Mouse (Mus musculus) myocyte (in vitro differentiated cells): ENCODE measurements at regions not wholly inside any gene's neighbourhood (a gene's known extent, or its start where the extent isn't known, plus 50 kb on each side); places are given as distances from the start of the nearest gene placed in this dataset.

Experiments used
- H3K27me3 ChIP-seq: one replicate; pipeline ENCODE4 v1.6.1; 2011; ENCODE audit not compliant: control insufficient read depth, insufficient read depth, insufficient read length
- H3K36me3 ChIP-seq: one replicate; pipeline ENCODE4 v1.6.1; 2011; ENCODE audit not compliant: control insufficient read depth, insufficient read depth
- H3K4me2 ChIP-seq: one replicate; pipeline ENCODE4 v1.6.1; 2011; ENCODE audit warnings: low read depth, control low read depth
- H3K4me3 ChIP-seq: one replicate; pipeline ENCODE4 v1.5.1; 2011; ENCODE audit warnings: mild to moderate bottlenecking, control low read depth, moderate library complexity
- H3K79me2 ChIP-seq: one replicate; pipeline ENCODE4 v1.6.1; 2011; ENCODE audit not compliant: control insufficient read depth, insufficient read depth
- H3ac ChIP-seq: one replicate; pipeline ENCODE4 v1.6.1; 2011; ENCODE audit not compliant: control insufficient read depth, insufficient read length
- CEBPB ChIP-seq: IDR thresholded peaks from 2 replicates; pipeline ENCODE4 v1.6.1; 2011; ENCODE audit warnings: mild to moderate bottlenecking, moderate library complexity; ENCODE audit not compliant: poor library complexity, insufficient read depth, severe bottlenecking
- E2F4 ChIP-seq: IDR thresholded peaks from one replicate; pipeline ENCODE4 v1.6.1; 2011; ENCODE audit warnings: mild to moderate bottlenecking, control low read depth, moderate library complexity; ENCODE audit not compliant: insufficient read depth
- MAX ChIP-seq: IDR thresholded peaks from one replicate; pipeline ENCODE4 v1.6.1; 2011; ENCODE audit warnings: low read depth, mild to moderate bottlenecking, control low read depth
- MYOD1 ChIP-seq, 3 experiments: IDR thresholded peaks; one replicate each; pipeline ENCODE4 v1.6.1; 2011; ENCODE audit warnings: control low read depth in 2 of 3, low read depth in 2 of 3, mild to moderate bottlenecking in 2 of 3, moderate library complexity in 1 of 3; ENCODE audit not compliant: insufficient read length in 2 of 3, control insufficient read depth in 1 of 3
- MYOG ChIP-seq, 3 experiments: IDR thresholded peaks; one replicate each; pipeline ENCODE4 v1.6.1; 2011; ENCODE audit warnings: control low read depth in 2 of 3, low read depth in 2 of 3, mild to moderate bottlenecking in 2 of 3; ENCODE audit not compliant: insufficient read length in 2 of 3, control insufficient read depth in 1 of 3, insufficient read depth in 1 of 3
- POLR2A ChIP-seq: IDR thresholded peaks from one replicate; pipeline ENCODE4 v1.6.1; 2011; ENCODE audit warnings: low read depth, mild to moderate bottlenecking, control low read depth, moderate library complexity; ENCODE audit not compliant: insufficient read length
- POLR2AphosphoS2 ChIP-seq: IDR thresholded peaks from one replicate; pipeline ENCODE4 v1.6.1; 2011; ENCODE audit warnings: low read depth, control low read depth; ENCODE audit not compliant: insufficient read length
- REST ChIP-seq: IDR thresholded peaks from one replicate; pipeline ENCODE4 v1.6.1; 2011; ENCODE audit warnings: mild to moderate bottlenecking, control low read depth, moderate library complexity; ENCODE audit not compliant: insufficient read depth, insufficient read length
- SRF ChIP-seq: IDR thresholded peaks from one replicate; pipeline ENCODE4 v1.6.1; 2011; ENCODE audit warnings: low read depth; ENCODE audit not compliant: control insufficient read depth, insufficient read length
- TCF12 ChIP-seq: IDR thresholded peaks from one replicate; pipeline ENCODE4 v1.6.1; 2011; ENCODE audit warnings: mild to moderate bottlenecking, control low read depth; ENCODE audit not compliant: poor library complexity, insufficient read depth, severe bottlenecking
- TCF3 ChIP-seq: IDR thresholded peaks from one replicate; pipeline ENCODE4 v1.6.1; 2011; ENCODE audit warnings: low read depth, control low read depth; ENCODE audit not compliant: insufficient read length
- USF1 ChIP-seq: IDR thresholded peaks from one replicate; pipeline ENCODE4 v1.6.1; 2011; ENCODE audit warnings: low read depth, mild to moderate bottlenecking, control low read depth, moderate library complexity

DNA sequence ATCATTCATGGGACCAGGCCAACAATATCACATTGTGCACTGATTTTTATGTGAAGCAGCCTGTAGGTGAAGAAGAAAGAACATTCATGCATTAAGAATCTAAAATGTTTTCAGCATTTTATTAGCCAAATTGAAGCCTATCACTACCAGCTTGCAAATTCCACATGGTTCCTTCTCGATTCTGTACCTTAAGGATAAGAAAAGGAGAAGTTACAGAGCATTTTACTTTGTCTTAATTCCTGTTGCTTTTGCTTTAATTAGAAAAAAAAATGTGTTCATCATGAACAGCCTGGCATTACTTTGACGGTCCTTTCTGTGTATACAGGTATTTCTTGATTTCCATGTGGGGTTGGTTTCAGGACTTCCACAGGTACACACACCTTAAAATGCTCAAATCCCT lies 95.2 kb upstream of the Bmp2 start:
- TF ChIP-seq SRF (no peak), CEBPB (no peak), REST (no peak), TCF12 (no peak), E2F4 (no peak), TCF3 (no peak), MAX (no peak), POLR2A (no peak), MYOG (IDR thresholded peaks at IDR 0.05; ENCODE audit: control insufficient read depth in 1 of 3, insufficient read depth in 1 of 3, insufficient read length in 2 of 3, low read depth in 2 of 3) (no peak), USF1 (no peak), MYOD1 (IDR thresholded peaks at IDR 0.05; ENCODE audit: control insufficient read depth in 1 of 3, insufficient read length in 2 of 3, low read depth in 2 of 3) (no peak), POLR2AphosphoS2 (no peak)
- no peaks in the 10 kb centered on the region for H3K36me3 ChIP-seq
- H3K79me2 ChIP-seq, result no peaks in the 10 kb centered on the region
- no peaks in the 10 kb centered on the region for H3K27me3 ChIP-seq
- H3ac ChIP-seq, result no peak overlapping the region
- H3K4me3 ChIP-seq, result no peak overlapping the region
- H3K4me2 ChIP-seq, result no peak overlapping the region

DNA sequence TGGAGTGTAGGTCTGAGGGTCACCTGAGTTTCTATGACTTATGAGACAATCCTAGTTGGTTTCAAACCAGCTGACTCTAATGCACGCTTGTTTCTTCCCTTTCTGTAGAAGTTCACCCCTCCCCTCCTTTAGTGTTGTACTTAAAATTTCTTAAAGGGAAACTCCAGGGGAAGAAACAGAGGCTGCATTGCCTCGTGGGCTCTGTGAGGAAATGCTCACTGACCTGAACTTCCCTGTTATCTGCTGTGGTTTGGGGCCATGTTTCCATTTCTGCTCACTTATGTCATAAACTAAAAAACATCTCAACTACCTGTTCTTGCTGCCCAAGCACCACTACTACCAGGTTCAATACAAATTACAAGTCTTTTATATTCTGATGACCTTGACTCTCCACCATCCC lies 93.2 kb upstream of the Bmp2 start:
- H3K4me2 ChIP-seq, result no peak overlapping the region
- H3ac ChIP-seq, result no peak overlapping the region
- TF ChIP-seq MYOG (IDR thresholded peaks at IDR 0.05; ENCODE audit: control insufficient read depth in 1 of 3, insufficient read depth in 1 of 3, insufficient read length in 2 of 3, low read depth in 2 of 3), result no peak
- H3K36me3 ChIP-seq, result no peaks in the 10 kb centered on the region
- H3K27me3 ChIP-seq, result no peaks in the 10 kb centered on the region
- no peaks in the 10 kb centered on the region for H3K79me2 ChIP-seq
- H3K4me3 ChIP-seq, result no peak overlapping the region

DNA sequence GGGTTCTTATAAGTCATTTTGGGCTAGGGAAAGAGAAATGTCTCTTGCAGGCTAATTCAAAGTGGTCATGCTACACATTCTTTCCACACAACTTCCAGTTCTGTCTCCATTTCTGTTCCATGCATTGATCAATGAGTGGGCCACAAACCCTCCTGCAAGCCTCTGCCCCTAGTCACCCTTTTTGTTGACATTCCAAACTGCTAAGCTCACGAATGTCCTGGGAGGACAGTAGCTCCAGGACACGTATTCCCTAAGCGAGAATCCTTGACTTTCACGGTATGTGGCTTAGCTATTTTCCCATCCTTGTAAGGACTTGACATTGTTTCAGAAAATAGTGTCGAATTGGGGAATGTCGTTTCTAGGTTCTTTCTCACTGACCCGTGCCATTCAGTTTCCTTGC lies 91.1 kb upstream of the Bmp2 start:
- TF ChIP-seq MAX (no peak), MYOD1 (IDR thresholded peaks at IDR 0.05; ENCODE audit: control insufficient read depth in 1 of 3, insufficient read length in 2 of 3, low read depth in 2 of 3) (no peak), TCF3 (no peak), USF1 (no peak), REST (no peak)
- Histone ChIP-seq H3ac (no peak overlapping the region), H3K4me2 (no peak overlapping the region), H3K27me3 (no peaks in the 10 kb centered on the region), H3K79me2 (no peaks in the 10 kb centered on the region), H3K36me3 (no peaks in the 10 kb centered on the region), H3K4me3 (no peak overlapping the region)

DNA sequence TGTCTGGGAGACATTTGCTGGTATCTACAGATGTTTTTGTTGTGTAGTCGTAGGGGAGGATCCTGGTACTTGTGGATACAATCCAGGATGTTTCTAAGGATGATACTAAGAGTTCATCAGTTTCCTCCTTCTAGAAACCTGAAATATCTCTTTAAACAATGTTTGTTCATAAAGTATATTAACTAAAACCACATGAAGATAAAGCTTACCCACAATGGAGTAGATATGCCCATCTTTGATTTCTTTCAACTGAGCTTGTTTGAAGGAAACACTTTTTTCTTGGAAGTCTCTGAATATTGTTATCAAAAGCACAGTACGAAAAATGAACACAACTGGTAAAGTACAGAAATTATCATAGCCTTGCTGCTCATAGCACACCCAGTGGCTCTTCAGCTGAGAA lies 89.6 kb upstream of the Bmp2 start:
- Histone ChIP-seq H3K27me3 (no peaks in the 10 kb centered on the region), H3K36me3 (no peaks in the 10 kb centered on the region), H3K4me2 (no peak overlapping the region), H3K79me2 (no peaks in the 10 kb centered on the region), H3ac (no peak overlapping the region), H3K4me3 (no peak overlapping the region)
- no peak for TF ChIP-seq CEBPB
- no peak for TF ChIP-seq E2F4
- TF ChIP-seq MYOD1 (IDR thresholded peaks at IDR 0.05; ENCODE audit: control insufficient read depth in 1 of 3, insufficient read length in 2 of 3, low read depth in 2 of 3), result no peak
- TF ChIP-seq TCF12, result no peak
- TF ChIP-seq SRF, result no peak
- no peak for TF ChIP-seq POLR2A
- TF ChIP-seq MYOG (IDR thresholded peaks at IDR 0.05; ENCODE audit: control insufficient read depth in 1 of 3, insufficient read depth in 1 of 3, insufficient read length in 2 of 3, low read depth in 2 of 3), result no peak
- no peak for TF ChIP-seq MAX
- TF ChIP-seq REST, result no peak
- no peak for TF ChIP-seq POLR2AphosphoS2
- no peak for TF ChIP-seq USF1
- TF ChIP-seq TCF3, result no peak

DNA sequence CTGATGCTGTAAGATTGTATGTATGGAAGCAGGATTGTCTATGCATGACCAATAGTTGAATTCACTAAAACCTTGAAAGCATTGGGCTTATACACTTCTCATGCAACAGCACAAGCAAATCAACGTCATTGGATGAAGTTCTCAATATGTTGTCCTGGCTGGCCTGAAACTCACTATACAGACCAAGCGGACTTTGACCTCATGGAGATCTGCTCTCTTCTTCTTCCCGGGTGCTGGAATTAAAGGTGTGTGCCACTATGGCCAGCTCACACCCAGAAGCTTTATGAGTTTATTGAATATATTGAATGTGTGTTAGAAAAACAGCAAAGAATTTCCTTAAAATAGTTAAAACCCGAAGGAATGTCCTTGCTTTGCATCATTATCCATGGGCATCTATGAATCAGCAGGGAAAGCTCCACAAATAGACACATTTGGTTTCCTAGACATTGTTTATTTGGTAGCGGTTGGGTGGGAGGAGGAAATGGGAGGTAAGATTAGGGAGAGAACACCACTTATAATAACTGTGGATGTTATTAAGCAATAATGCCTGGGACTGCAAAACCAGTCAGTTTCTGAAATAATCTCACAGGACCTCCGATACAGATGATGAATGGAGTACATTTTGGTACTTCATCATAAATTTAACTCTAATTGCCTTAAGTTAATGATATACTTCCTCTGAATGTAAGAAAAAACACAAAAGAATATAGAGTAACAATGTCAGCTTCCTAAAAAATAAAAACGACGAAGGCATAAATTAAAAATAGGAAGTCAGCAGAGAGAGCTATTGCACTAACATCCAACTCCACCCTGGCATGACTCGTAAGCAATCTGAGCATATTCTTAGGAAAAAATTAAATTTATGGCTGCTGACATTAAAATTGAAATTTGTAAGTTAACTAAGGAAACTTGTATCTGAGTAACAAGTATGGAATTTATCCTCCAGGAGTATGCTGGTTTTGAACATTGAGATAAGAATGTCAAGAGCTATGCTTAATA lies 84.5 kb upstream of the Bmp2 start:
- no peak overlapping the region for H3ac ChIP-seq
- no peaks in the 10 kb centered on the region for H3K36me3 ChIP-seq
- TF ChIP-seq POLR2AphosphoS2 (no peak), CEBPB (peak; percentile 61)
- no peak overlapping the region for H3K4me3 ChIP-seq
- H3K27me3 ChIP-seq, result no peaks in the 10 kb centered on the region
- H3K79me2 ChIP-seq, result no peaks in the 10 kb centered on the region
- H3K4me2 ChIP-seq, result peak overlapping the region; percentile 30
